Mouse (Mus musculus) liver, adult 2 months (tissue): Measurements from ENCODE around the gene Catip. TPM values are rescaled to one million over a fixed set of nuclear protein-coding genes. Genes with fewer than 3 reads are reported as not detected.

ENCODE experiments used
- DNase-seq: peaks from one replicate; pipeline ENCODE4 v3.0.0-alpha.2; 2011; ENCODE audit warnings: low read depth, low spot score; ENCODE audit errors: extremely low read depth
- H3K27ac ChIP-seq: fragments of 200-500 bp; replicated peaks from 2 replicates; pipeline ENCODE4 v1.5.1; 2012; ENCODE audit warnings: low read depth, mild to moderate bottlenecking, control low read depth, inconsistent platforms, low read length; ENCODE audit not compliant: insufficient read depth
- H3K27me3 ChIP-seq: fragments of 200-500 bp; 2 replicates; pipeline ENCODE4 v1.6.1; 2012; ENCODE audit warnings: mild to moderate bottlenecking, moderate library complexity, low read length, inconsistent platforms; ENCODE audit not compliant: control insufficient read depth, insufficient read depth
- H3K36me3 ChIP-seq: fragments of 200-500 bp; 2 replicates; pipeline ENCODE4 v1.6.1; 2012; ENCODE audit warnings: low read length, inconsistent platforms; ENCODE audit not compliant: control insufficient read depth, insufficient read depth
- H3K4me1 ChIP-seq: fragments of 200-500 bp; 2 replicates; pipeline ENCODE4 v1.6.1; 2011; ENCODE audit warnings: low read length; ENCODE audit not compliant: control insufficient read depth, insufficient read depth
- H3K4me3 ChIP-seq: fragments of 200-500 bp; 2 replicates; pipeline ENCODE4 v1.5.1; 2011; ENCODE audit warnings: low read depth, mild to moderate bottlenecking, control low read depth, low read length, moderate library complexity; ENCODE audit not compliant: insufficient read depth
- H3K79me2 ChIP-seq: fragments of 200-500 bp; 2 replicates; pipeline ENCODE4 v1.6.1; 2012; ENCODE audit warnings: inconsistent platforms, mild to moderate bottlenecking, low read length, moderate library complexity; ENCODE audit not compliant: control insufficient read depth, insufficient read depth
- H3K9ac ChIP-seq: fragments of 200-500 bp; 2 replicates; pipeline ENCODE4 v1.6.1; 2012; ENCODE audit warnings: low read depth, mild to moderate bottlenecking, control low read depth, inconsistent platforms, low read length
- CTCF ChIP-seq: fragments of 200-500 bp; IDR thresholded peaks from 2 replicates; pipeline ENCODE4 v1.5.1; 2011; ENCODE audit warnings: low read depth, low read length, control low read depth
- POLR2A ChIP-seq: fragments of 200-500 bp; IDR thresholded peaks from 2 replicates; pipeline ENCODE4 v1.6.1; 2011; ENCODE audit warnings: low read length, control low read depth; ENCODE audit not compliant: insufficient read depth; ENCODE audit errors: extremely low read depth
- WGBS: fragments of 180-500 bp; shearing (Covaris S2); methylation state at CpG from one replicate; pipeline ENCODE4 v1.1.7; 2018; 5-methylcytosine and 5-hydroxymethylcytosine counted together
- polyA plus RNA-seq: library from polyadenylated mRNA; depleted of rRNA; stranded (reverse); fragments of >200 nt; gene quantifications from 2 replicates; pipeline ENCODE4 v1.2.3, GENCODE M21; 2012
- total RNA-seq: library from RNA; depleted of rRNA; stranded (reverse); fragments of >200 nt; gene quantifications from 2 replicates; pipeline ENCODE4 v1.2.3, GENCODE M21; 2014

Gene Catip
- total and polyA plus RNA-seq, 2 experiments = 0.09 TPM

DNA sequence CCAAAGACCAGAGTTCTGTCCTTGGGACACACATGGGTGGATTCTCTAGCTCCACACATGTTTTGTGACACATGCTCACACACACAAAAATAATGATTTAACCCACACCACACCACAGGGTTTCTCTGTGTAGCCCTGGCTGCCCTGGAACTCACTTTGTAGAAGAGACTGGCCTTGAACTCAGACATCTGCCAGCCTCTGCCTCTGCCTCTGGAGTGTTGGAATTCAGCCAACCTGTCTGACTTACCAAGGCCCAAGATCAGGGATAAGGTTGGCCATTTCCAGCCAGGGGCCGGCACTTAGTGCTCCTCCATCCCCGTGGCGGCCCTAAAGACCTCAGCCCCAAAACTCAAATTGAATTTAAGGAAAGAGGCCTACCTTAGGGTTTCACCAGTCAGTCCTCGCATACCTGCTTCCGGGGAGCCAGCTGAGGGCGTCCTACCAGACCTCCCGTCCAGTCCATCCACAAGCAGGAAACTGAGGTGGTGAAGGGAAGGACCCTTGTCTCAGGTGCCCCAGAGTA, 26.6 kb downstream of the Catip start:
- peaks cover 12% of the 10 kb centered on the region; the same call in 1 of the 2 replicates for H3K79me2 ChIP-seq
- no peaks in the 10 kb centered on the region for H3K27me3 ChIP-seq
- whole genome bisulfite sequencing = 91% methylated on average over 7 of the region's 7 CpGs
- no peak overlapping the region; the same call in 1 of the 2 replicates for H3K27ac ChIP-seq
- DNase-seq = peak; percentile 40
- no peak overlapping the region for H3K9ac ChIP-seq
- H3K4me3 ChIP-seq = no peak overlapping the region
- peaks cover 17% of the 10 kb centered on the region for H3K4me1 ChIP-seq
- no peaks in the 10 kb centered on the region for H3K36me3 ChIP-seq
- TF ChIP-seq POLR2A = no peak
- no peak for TF ChIP-seq CTCF

- 50% methylated on average over 29 of the region's 29 CpGs for WGBS
- Histone ChIP-seq H3K4me3 (no peak overlapping the region), H3K27me3 (no peaks in the 10 kb centered on the region), H3K4me1 (peaks cover 28% of the 10 kb centered on the region), H3K79me2 (peaks cover 17% of the 10 kb centered on the region; the same call in 1 of the 2 replicates), H3K27ac (no peak overlapping the region), H3K9ac (0 out of 2 replicates have a peak overlapping the region, but pooled peaks have one; percentile 6), H3K36me3 (peaks cover 6% of the 10 kb centered on the region; the same call in 1 of the 2 replicates)
- no peak for DNase-seq
- TF ChIP-seq CTCF (no peak), POLR2A (no peak)
These were observed 28.0 kb downstream of the Catip start for GRCm38 (mm10) chr1:74389831-74390286.

- Histone ChIP-seq H3K4me3 (no peak overlapping the region), H3K36me3 (peaks cover 11% of the 10 kb centered on the region; the same call in 1 of the 2 replicates), H3K27me3 (no peaks in the 10 kb centered on the region), H3K9ac (0 out of 2 replicates have a peak overlapping the region, but pooled peaks have one; percentile 15), H3K4me1 (peaks cover 31% of the 10 kb centered on the region), H3K79me2 (peaks cover 17% of the 10 kb centered on the region; the same call in 1 of the 2 replicates), H3K27ac (peak overlapping the region; percentile 70)
- TF ChIP-seq POLR2A = no peak
- peak; percentile 87 for TF ChIP-seq CTCF
- WGBS = 18% methylated on average over 21 of the region's 21 CpGs
- peak; percentile 68 for DNase-seq
These were observed 28.5 kb downstream of the Catip start for GRCm38 (mm10) chr1:74390287-74390906.

GRCm38 (mm10) chr1:74390924-74391748, 29.2 kb downstream of the Catip start, which contains the start of gene Ctdsp1:
Gene Ctdsp1, plus strand, starts transcription at chr1:74391509.
- H3K36me3 ChIP-seq = peaks cover 11% of the 10 kb centered on the region; the same call in 1 of the 2 replicates
- H3K4me3 ChIP-seq = peak within 1 kb of the TSS; percentile 92
- 4% methylated on average over 50 of the region's 51 CpGs for WGBS
- peak within 1 kb of the TSS; percentile 96 for H3K9ac ChIP-seq
- peaks cover 31% of the 10 kb centered on the region for H3K4me1 ChIP-seq
- TF ChIP-seq POLR2A (peak; percentile 66; the same call in 1 of the 2 replicates), CTCF (peak; percentile 17; the same call in 1 of the 2 replicates)
- H3K79me2 ChIP-seq = peaks cover 17% of the 10 kb centered on the region; the same call in 1 of the 2 replicates
- H3K27ac ChIP-seq = peak within 1 kb of the TSS; percentile 99
- DNase-seq = peak; percentile 88
- no peaks in the 10 kb centered on the region for H3K27me3 ChIP-seq

DNA sequence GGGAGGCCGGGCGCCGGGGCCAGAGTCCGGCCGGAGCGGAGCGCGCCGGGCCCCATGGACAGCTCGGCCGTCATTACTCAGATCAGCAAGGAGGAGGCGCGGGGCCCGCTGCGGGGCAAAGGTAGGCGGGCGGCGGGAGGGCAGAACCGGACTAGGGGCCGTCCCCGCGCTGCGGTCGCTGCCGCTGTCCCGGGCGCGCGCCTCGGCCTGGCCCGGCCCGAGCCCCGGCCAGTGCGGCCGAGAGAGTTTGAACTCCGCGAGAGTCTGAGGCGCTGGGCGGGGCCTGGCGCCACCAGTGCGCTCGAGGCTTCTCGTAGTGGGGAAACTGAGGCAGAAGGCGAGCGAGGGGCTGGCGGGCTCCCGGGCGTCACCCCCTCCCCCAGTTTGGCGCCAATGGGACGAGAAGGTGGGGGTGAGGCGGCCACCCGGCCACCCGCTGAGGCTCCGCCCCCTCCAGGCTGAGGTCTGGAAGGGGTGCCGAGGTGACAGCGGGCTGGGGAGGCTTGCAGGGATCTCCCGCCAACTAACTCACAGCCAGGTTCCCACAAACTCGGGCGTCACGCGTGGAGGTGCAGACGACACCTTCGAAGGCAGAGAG, 30.0 kb downstream of the Catip start:
- H3K79me2 ChIP-seq = peaks cover 17% of the 10 kb centered on the region; the same call in 1 of the 2 replicates
- WGBS = 1% methylated on average over 54 of the region's 63 CpGs
- H3K27me3 ChIP-seq = no peaks in the 10 kb centered on the region
- peak overlapping the region; percentile 99 for H3K27ac ChIP-seq
- H3K4me3 ChIP-seq = peak overlapping the region; percentile 92
- DNase-seq = peak; percentile 74
- peak overlapping the region; percentile 96 for H3K9ac ChIP-seq
- TF ChIP-seq CTCF (no peak), POLR2A (peak; percentile 57)
- H3K36me3 ChIP-seq = peaks cover 11% of the 10 kb centered on the region; the same call in 1 of the 2 replicates
- H3K4me1 ChIP-seq = peaks cover 31% of the 10 kb centered on the region
